Mouse (Mus musculus): Measurements from ENCODE around the gene Zfp865. TPM values are rescaled to one million over a fixed set of nuclear protein-coding genes. Genes with fewer than 3 reads are reported as not detected.

Zfp865 gene
- polyA plus RNA-seq, 1 experiment, result 47.9 TPM

GRCm38 (mm10) chr7:4988250-4988649, 31.9 kb upstream of the Zfp865 start:
- 47% methylated on average over 2 of the region's 2 CpGs for WGBS
- H3K4me1 ChIP-seq (ENCODE audit: control insufficient read depth, insufficient read depth, insufficient read length), result no peaks in the 10 kb centered on the region
- DNase-seq (ENCODE audit: low read depth in 1 of 2, low spot score in 2 of 2), result no peak
- no peak for TF ChIP-seq POLR2A (IDR thresholded peaks at IDR 0.05; ENCODE audit: low read depth, low read length)
- no peaks in the 10 kb centered on the region for H3K27me3 ChIP-seq (ENCODE audit: control insufficient read depth, insufficient read depth, low read length)
- no peak overlapping the region for H3K4me3 ChIP-seq (ENCODE audit: extremely low read depth, insufficient read depth, insufficient read length)
- no peaks in the 10 kb centered on the region; the same call in 1 of the 2 replicates for H3K36me3 ChIP-seq (ENCODE audit: control insufficient read depth, insufficient read depth, low read length)
- no peak overlapping the region for H3K27ac ChIP-seq (ENCODE audit: insufficient read depth, low read length)

GRCm38 (mm10) chr7:4993347-4993998, 26.7 kb upstream of the Zfp865 start:
- Histone ChIP-seq H3K4me1 (ENCODE audit: control insufficient read depth, insufficient read depth, insufficient read length) (peaks cover 9% of the 10 kb centered on the region; the same call in 1 of the 2 replicates), H3K27me3 (ENCODE audit: control insufficient read depth, insufficient read depth, low read length) (no peaks in the 10 kb centered on the region)
- 93% methylated on average over 55 of the region's 55 CpGs for WGBS

GRCm38 (mm10) chr7:4993999-4994788, 26.0 kb upstream of the Zfp865 start:
- peaks cover 7% of the 10 kb centered on the region for H3K36me3 ChIP-seq (ENCODE audit: control insufficient read depth, insufficient read depth, low read length)
- DNase-seq (ENCODE audit: low read depth in 1 of 2, low spot score in 2 of 2), result no peak
- H3K27ac ChIP-seq (ENCODE audit: insufficient read depth, low read length), result no peak overlapping the region
- 92% methylated on average over 59 of the region's 59 CpGs for WGBS
- H3K4me3 ChIP-seq (ENCODE audit: extremely low read depth, insufficient read depth, insufficient read length), result no peak overlapping the region
- H3K27me3 ChIP-seq (ENCODE audit: control insufficient read depth, insufficient read depth, low read length), result no peaks in the 10 kb centered on the region
- H3K4me1 ChIP-seq (ENCODE audit: control insufficient read depth, insufficient read depth, insufficient read length), result peaks cover 9% of the 10 kb centered on the region; the same call in 1 of the 2 replicates
- TF ChIP-seq POLR2A (IDR thresholded peaks at IDR 0.05; ENCODE audit: low read depth, low read length), result no peak
- no peak for TF ChIP-seq CTCF (IDR thresholded peaks at IDR 0.05; ENCODE audit: extremely low read depth, insufficient read depth, insufficient read length, insufficient replicate concordance)

More at GRCm38 (mm10) chr7:4993347-4993998, 26.7 kb upstream of the Zfp865 start:
- TF ChIP-seq CTCF (IDR thresholded peaks at IDR 0.05; ENCODE audit: extremely low read depth, insufficient read depth, insufficient read length, insufficient replicate concordance) (no peak), POLR2A (IDR thresholded peaks at IDR 0.05; ENCODE audit: low read depth, low read length) (no peak)
- no peak overlapping the region for H3K4me3 ChIP-seq (ENCODE audit: extremely low read depth, insufficient read depth, insufficient read length)
- H3K27ac ChIP-seq (ENCODE audit: insufficient read depth, low read length), result no peak overlapping the region
- DNase-seq (ENCODE audit: low read depth in 1 of 2, low spot score in 2 of 2), result no peak
- peaks cover 7% of the 10 kb centered on the region for H3K36me3 ChIP-seq (ENCODE audit: control insufficient read depth, insufficient read depth, low read length)

- no peak for DNase-seq (ENCODE audit: low read depth in 1 of 2, low spot score in 2 of 2)
- H3K36me3 ChIP-seq (ENCODE audit: control insufficient read depth, insufficient read depth, low read length), result peaks cover 7% of the 10 kb centered on the region
- H3K4me1 ChIP-seq (ENCODE audit: control insufficient read depth, insufficient read depth, insufficient read length), result peaks cover 9% of the 10 kb centered on the region; the same call in 1 of the 2 replicates
- TF ChIP-seq CTCF (IDR thresholded peaks at IDR 0.05; ENCODE audit: extremely low read depth, insufficient read depth, insufficient read length, insufficient replicate concordance) (no peak), POLR2A (IDR thresholded peaks at IDR 0.05; ENCODE audit: low read depth, low read length) (no peak)
- H3K27ac ChIP-seq (ENCODE audit: insufficient read depth, low read length), result no peak overlapping the region
- WGBS, result 13% methylated on average over 19 of the region's 19 CpGs
- peak overlapping the region; percentile 78 for H3K4me3 ChIP-seq (ENCODE audit: extremely low read depth, insufficient read depth, insufficient read length)
- no peaks in the 10 kb centered on the region for H3K27me3 ChIP-seq (ENCODE audit: control insufficient read depth, insufficient read depth, low read length)
Measured at GRCm38 (mm10) chr7:4995268-4996002, 24.7 kb upstream of the Zfp865 start.

- H3K36me3 ChIP-seq (ENCODE audit: control insufficient read depth, insufficient read depth, low read length), result peaks cover 7% of the 10 kb centered on the region
- no peaks in the 10 kb centered on the region for H3K27me3 ChIP-seq (ENCODE audit: control insufficient read depth, insufficient read depth, low read length)
- DNase-seq (ENCODE audit: low read depth in 1 of 2, low spot score in 2 of 2), result peak; percentile 58 to 70
- H3K4me1 ChIP-seq (ENCODE audit: control insufficient read depth, insufficient read depth, insufficient read length), result peaks cover 9% of the 10 kb centered on the region; the same call in 1 of the 2 replicates
- no peak for TF ChIP-seq CTCF (IDR thresholded peaks at IDR 0.05; ENCODE audit: extremely low read depth, insufficient read depth, insufficient read length, insufficient replicate concordance)
- no peak for TF ChIP-seq POLR2A (IDR thresholded peaks at IDR 0.05; ENCODE audit: low read depth, low read length)
- WGBS, result 11% methylated on average over 19 of the region's 26 CpGs
- no peak within 1 kb of the TSS for H3K27ac ChIP-seq (ENCODE audit: insufficient read depth, low read length)
- H3K4me3 ChIP-seq (ENCODE audit: extremely low read depth, insufficient read depth, insufficient read length), result peak within 1 kb of the TSS; percentile 78
Measured at GRCm38 (mm10) chr7:4996003-4996895, 23.9 kb upstream of the Zfp865 start, which contains the start of gene Zfp579. TSS of gene Zfp579 (minus strand) at chr7:4996158.

GRCm38 (mm10) chr7:4996934-4997333, 23.2 kb upstream of the Zfp865 start:
- no peak for DNase-seq (ENCODE audit: low read depth in 1 of 2, low spot score in 2 of 2)
- no peaks in the 10 kb centered on the region for H3K27me3 ChIP-seq (ENCODE audit: control insufficient read depth, insufficient read depth, low read length)
- peaks cover 7% of the 10 kb centered on the region for H3K36me3 ChIP-seq (ENCODE audit: control insufficient read depth, insufficient read depth, low read length)
- no peak overlapping the region for H3K27ac ChIP-seq (ENCODE audit: insufficient read depth, low read length)
- no peak overlapping the region for H3K4me3 ChIP-seq (ENCODE audit: extremely low read depth, insufficient read depth, insufficient read length)
- WGBS, result 75% methylated on average over 8 of the region's 8 CpGs
- TF ChIP-seq POLR2A (IDR thresholded peaks at IDR 0.05; ENCODE audit: low read depth, low read length) (no peak), CTCF (IDR thresholded peaks at IDR 0.05; ENCODE audit: extremely low read depth, insufficient read depth, insufficient read length, insufficient replicate concordance) (no peak)
- H3K4me1 ChIP-seq (ENCODE audit: control insufficient read depth, insufficient read depth, insufficient read length), result peaks cover 9% of the 10 kb centered on the region; the same call in 1 of the 2 replicates
